Mouse (Mus musculus) intestine, embryonic 14.5 days (tissue): ENCODE results near the gene C1qtnf6. TPM values are rescaled to one million over a fixed set of nuclear protein-coding genes. Genes with fewer than 3 reads are reported as not detected.

Experiments used
- ATAC-seq: fragments of 200-750 bp; cut with Nextera tagmentation; replicated peaks from 2 replicates; pipeline ENCODE4 v1.8.0; 2017; ENCODE audit warnings: low read depth, moderate number of reproducible peaks, moderate TSS enrichment, moderate library complexity; ENCODE audit not compliant: low FRiP score, low TSS enrichment
- DNase-seq: peaks from one replicate; pipeline ENCODE4 v3.0.0-alpha.2; 2018; ENCODE audit warnings: low spot score
- H3K27ac ChIP-seq: fragments of 300-500 bp; sonication (generic); 2 replicates; pipeline ENCODE4 v1.5.1; 2014; ENCODE audit warnings: low read depth, mild to moderate bottlenecking, control low read depth
- H3K27me3 ChIP-seq: fragments of 300-500 bp; sonication (generic); replicated peaks from 2 replicates; pipeline ENCODE4 v1.6.1; 2014; ENCODE audit warnings: low read length, control low read depth; ENCODE audit not compliant: control insufficient read depth, insufficient read depth
- H3K36me3 ChIP-seq: fragments of 300-500 bp; sonication (generic); 2 replicates; pipeline ENCODE4 v1.6.1; 2014; ENCODE audit warnings: low read length, control low read depth; ENCODE audit not compliant: control insufficient read depth, insufficient read depth
- H3K4me1 ChIP-seq: fragments of 300-500 bp; sonication (generic); replicated peaks from 2 replicates; pipeline ENCODE4 v1.6.1; 2014; ENCODE audit warnings: low read length, control low read depth, mixed read lengths; ENCODE audit not compliant: control insufficient read depth, insufficient read depth
- H3K4me2 ChIP-seq: fragments of 300-500 bp; sonication (generic); 2 replicates; pipeline ENCODE4 v1.6.1; 2014; ENCODE audit warnings: low read length
- H3K4me3 ChIP-seq: fragments of 300-500 bp; sonication (generic); 2 replicates; pipeline ENCODE4 v1.5.1; 2014; ENCODE audit warnings: low read depth, low read length, control low read depth, mixed read lengths
- H3K9ac ChIP-seq: fragments of 300-500 bp; sonication (generic); 2 replicates; pipeline ENCODE4 v1.6.1; 2014; ENCODE audit warnings: mild to moderate bottlenecking, low read length
- H3K9me3 ChIP-seq: fragments of 300-500 bp; sonication (generic); 2 replicates; pipeline ENCODE4 v1.6.1; 2016; ENCODE audit warnings: low read length, control low read depth; ENCODE audit not compliant: control insufficient read depth
- WGBS: fragments of 180-500 bp; shearing (Covaris S2); extraction: QIAGEN DNeasy Blood & Tissue Kit; methylation state at CpG from one replicate; pipeline ENCODE4 v1.1.7; 2014; 5-methylcytosine and 5-hydroxymethylcytosine counted together
- polyA plus RNA-seq: library from polyadenylated mRNA; unstranded; fragments of >200 nt; fragmentation: Nextera tagmentation; extraction: Ambion mirVana; gene quantifications from 2 replicates; pipeline ENCODE4 v1.2.1, GENCODE M21; 2014

Gene C1qtnf6
- polyA plus RNA-seq, 1 experiment from 2014 or later: 30.1 TPM

DNA sequence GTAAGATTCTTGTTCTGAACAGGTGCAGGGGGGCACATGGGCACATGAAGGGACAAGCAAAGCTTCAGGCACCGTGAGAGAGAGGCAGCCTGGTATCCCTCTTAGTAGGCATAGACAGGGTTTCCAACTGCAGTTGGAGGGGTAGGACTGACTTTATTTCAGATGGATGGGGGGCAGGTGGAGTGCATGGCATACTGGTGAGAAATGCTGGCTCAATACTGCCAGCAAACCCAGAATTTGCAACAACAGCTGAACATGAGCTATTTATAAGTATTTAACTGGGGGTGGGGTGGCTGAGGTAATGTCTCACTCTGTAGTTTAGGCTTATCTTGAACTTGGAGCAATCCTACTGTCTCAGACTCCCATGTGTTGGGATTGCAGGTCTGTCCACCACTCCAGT, 27.2 kb downstream of the C1qtnf6 start:
- WGBS: 78% methylated on average over 1 of the region's 1 CpGs
- DNase-seq (no peak), ATAC-seq (no peak)
- no peaks in the 10 kb centered on the region for H3K4me1 ChIP-seq
- H3K9ac ChIP-seq: no peak overlapping the region
- H3K36me3 ChIP-seq: no peaks in the 10 kb centered on the region
- H3K9me3 ChIP-seq: 0 out of 2 replicates have a peak, but pooled peaks cover 4% of the 10 kb centered on the region
- no peak overlapping the region for H3K27ac ChIP-seq
- H3K4me3 ChIP-seq: no peak overlapping the region
- H3K4me2 ChIP-seq: no peak overlapping the region
- H3K27me3 ChIP-seq: no peaks in the 10 kb centered on the region

DNA sequence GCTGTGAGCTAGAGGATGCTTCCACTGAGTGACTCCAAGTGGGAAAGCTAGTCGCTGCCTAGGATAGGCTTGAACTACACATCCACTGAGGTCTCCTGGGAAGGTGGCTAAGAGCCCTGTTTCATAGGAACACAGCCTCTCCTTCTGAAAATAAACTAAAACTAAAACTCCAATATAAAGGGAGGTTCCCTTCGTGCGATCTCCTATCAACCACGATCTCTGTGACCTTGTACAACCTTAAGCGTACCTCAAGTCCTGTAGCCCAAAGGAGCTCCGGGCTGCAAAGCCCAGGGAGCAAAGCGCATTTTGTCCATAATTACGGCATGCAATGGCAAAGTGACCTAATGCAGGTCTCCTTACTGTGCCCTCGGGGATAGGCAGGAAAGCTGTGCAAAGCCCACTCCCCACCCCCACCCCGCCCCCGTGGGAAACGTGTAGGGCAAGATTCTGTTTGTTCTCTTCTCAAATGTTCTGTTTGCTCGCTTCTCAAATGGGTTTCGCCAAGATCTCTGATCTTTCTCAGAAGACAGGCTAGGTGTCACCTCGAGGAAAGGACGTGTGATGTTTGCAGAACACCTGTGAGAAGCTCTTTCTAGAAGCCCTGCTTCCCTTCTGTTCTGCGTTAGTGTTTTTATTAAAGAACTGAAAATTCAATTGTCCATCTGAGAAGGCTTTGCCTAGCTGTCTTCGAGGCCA, 28.6 kb downstream of the C1qtnf6 start:
- WGBS: 70% methylated on average over 18 of the region's 18 CpGs
- no peaks in the 10 kb centered on the region for H3K4me1 ChIP-seq
- no peak overlapping the region for H3K4me2 ChIP-seq
- ATAC-seq (no peak), DNase-seq (no peak)
- H3K27me3 ChIP-seq: no peaks in the 10 kb centered on the region
- no peak overlapping the region for H3K9ac ChIP-seq
- no peaks in the 10 kb centered on the region for H3K36me3 ChIP-seq
- no peak overlapping the region for H3K27ac ChIP-seq
- 0 out of 2 replicates have a peak, but pooled peaks cover 4% of the 10 kb centered on the region for H3K9me3 ChIP-seq
- no peak overlapping the region for H3K4me3 ChIP-seq

DNA sequence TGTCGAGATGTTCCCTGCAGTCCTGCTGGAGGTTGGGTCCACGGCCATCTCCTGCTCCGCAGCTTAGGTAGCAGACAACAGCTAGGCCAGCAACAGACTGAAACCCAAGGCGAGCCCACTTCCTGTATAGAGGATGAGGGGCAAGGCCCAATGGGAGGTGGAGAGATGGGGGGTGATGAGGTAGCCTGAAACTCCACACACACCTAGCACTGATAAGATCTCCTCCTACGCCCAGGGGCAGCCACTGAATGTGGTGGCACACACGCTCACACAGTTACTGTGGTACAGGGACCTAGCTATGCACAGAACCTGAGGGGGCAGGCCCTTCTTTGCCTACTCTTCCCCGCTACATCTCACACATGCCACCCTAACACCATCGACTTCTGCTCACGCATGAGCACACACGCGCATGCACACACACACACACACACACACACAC, 36.2 kb downstream of the C1qtnf6 start, which contains the start of gene Il2rb:
Gene Il2rb, minus strand, starts transcription at position 304 of the 439 bp plus-strand sequence.
- Histone ChIP-seq H3K9me3 (no peaks in the 10 kb centered on the region), H3K27ac (no peak within 1 kb of the TSS), H3K4me2 (no peak within 1 kb of the TSS), H3K27me3 (no peaks in the 10 kb centered on the region), H3K4me1 (no peaks in the 10 kb centered on the region), H3K4me3 (no peak within 1 kb of the TSS), H3K36me3 (no peaks in the 10 kb centered on the region), H3K9ac (no peak within 1 kb of the TSS)
- DNase-seq: no peak
- 88% methylated on average over 11 of the region's 11 CpGs for WGBS
- no peak for ATAC-seq

DNA sequence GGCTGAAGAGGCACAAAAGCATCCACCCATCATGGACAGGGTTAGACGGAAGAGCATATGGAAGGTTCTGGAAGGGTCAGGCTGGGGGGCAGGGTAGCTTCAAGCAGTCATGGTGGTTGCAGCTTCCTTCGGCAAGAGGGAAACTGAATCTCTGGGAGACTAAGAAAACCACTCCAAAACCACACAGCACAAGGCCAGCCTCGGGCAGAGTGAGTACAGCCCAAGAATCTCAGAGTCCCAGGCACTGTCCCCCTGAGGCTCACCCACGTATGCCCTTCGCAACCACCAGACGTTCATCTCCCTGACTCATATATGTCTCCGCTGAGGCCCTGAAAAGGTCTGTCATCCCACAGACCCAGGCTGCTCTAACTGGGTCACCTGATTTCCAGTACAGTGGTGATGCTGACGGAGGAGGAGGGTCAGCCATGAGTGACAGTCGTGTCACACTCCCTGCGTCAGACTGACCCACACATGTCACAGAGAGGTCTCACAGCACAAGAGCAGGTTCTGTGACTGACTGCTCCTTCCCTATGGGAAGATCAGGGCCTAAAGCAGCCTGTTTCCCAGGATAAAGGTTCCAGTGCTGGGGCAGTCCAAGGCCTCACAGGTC, 37.7 kb downstream of the C1qtnf6 start:
- Histone ChIP-seq H3K36me3 (no peaks in the 10 kb centered on the region), H3K4me3 (no peak overlapping the region), H3K9ac (no peak overlapping the region), H3K4me2 (no peak overlapping the region), H3K27me3 (no peaks in the 10 kb centered on the region), H3K9me3 (no peaks in the 10 kb centered on the region), H3K4me1 (no peaks in the 10 kb centered on the region), H3K27ac (no peak overlapping the region)
- ATAC-seq (no peak), DNase-seq (no peak)
- 77% methylated on average over 10 of the region's 10 CpGs for WGBS

DNA sequence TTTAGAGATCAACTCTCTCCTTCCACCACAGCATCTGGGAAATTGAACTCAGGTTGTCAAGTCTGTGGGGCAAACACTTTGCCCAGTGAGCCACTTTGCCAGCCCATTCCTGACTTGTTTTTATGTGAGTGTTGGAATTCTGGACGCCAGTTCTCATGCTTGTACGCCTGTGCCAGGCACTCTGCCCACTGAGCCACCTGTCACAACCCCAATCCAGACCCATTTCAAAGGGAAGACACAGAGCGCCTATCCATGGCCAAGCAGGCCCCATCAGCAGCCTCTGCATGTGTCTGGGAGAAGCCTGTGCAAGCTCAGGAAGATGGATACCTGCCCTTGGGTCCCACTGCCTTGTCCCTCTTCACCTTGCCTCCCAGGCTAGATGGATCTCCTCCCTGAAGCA, 39.9 kb downstream of the C1qtnf6 start:
- no peak for ATAC-seq
- WGBS: 87% methylated on average over 3 of the region's 3 CpGs
- Histone ChIP-seq H3K27me3 (no peaks in the 10 kb centered on the region), H3K36me3 (no peaks in the 10 kb centered on the region), H3K4me3 (no peak overlapping the region), H3K27ac (no peak overlapping the region), H3K9ac (no peak overlapping the region), H3K4me2 (no peak overlapping the region), H3K4me1 (no peaks in the 10 kb centered on the region), H3K9me3 (no peaks in the 10 kb centered on the region)
- no peak for DNase-seq

DNA sequence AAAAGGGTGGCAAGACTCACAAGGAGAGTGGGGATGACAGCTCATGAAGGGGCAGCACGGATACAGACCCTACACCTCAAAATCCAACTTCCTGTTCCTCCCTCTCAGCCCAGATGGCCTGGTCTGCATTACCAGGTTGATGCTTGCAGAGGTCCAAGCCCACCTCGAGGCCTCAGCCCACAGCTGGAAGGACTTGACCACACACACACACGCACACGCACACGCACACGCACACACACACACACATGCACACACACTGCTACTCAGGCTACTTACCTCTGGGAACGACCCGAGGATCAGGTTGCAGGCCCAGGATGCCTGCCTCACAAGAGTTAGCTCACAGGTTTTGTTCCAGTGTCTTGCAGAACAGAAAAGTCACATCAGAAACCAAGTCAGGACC, 41.3 kb downstream of the C1qtnf6 start:
- Histone ChIP-seq H3K4me2 (no peak overlapping the region), H3K36me3 (no peaks in the 10 kb centered on the region), H3K4me1 (no peaks in the 10 kb centered on the region), H3K27me3 (no peaks in the 10 kb centered on the region), H3K9ac (no peak overlapping the region), H3K4me3 (no peak overlapping the region), H3K27ac (no peak overlapping the region), H3K9me3 (no peaks in the 10 kb centered on the region)
- no peak for ATAC-seq
- DNase-seq: no peak
- 62% methylated on average over 8 of the region's 8 CpGs for WGBS

DNA sequence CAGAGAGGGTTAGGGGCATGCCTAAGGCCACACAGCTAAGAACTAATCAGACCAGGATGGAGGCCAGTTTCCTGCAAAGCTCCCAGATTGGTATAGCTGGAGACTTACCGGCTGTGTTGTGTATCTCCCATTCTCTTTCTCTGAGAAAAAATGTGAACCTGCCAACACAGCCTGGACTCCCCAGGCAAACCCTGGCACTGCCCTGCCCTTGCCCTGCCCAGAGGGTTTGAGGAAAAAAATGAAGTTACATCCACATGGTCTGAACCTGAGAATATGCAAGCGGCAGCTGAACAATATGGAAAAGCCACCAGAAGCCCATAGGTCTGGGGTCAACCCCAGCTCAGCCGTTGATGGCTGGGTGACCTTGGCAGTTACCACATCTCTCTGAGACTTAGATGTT, 42.0 kb downstream of the C1qtnf6 start:
- Histone ChIP-seq H3K4me3 (no peak overlapping the region), H3K27me3 (no peaks in the 10 kb centered on the region), H3K36me3 (no peaks in the 10 kb centered on the region), H3K27ac (no peak overlapping the region), H3K9ac (no peak overlapping the region), H3K4me1 (no peaks in the 10 kb centered on the region), H3K4me2 (no peak overlapping the region), H3K9me3 (no peaks in the 10 kb centered on the region)
- no peak for DNase-seq
- ATAC-seq: no peak
- WGBS: 85% methylated on average over 3 of the region's 3 CpGs

DNA sequence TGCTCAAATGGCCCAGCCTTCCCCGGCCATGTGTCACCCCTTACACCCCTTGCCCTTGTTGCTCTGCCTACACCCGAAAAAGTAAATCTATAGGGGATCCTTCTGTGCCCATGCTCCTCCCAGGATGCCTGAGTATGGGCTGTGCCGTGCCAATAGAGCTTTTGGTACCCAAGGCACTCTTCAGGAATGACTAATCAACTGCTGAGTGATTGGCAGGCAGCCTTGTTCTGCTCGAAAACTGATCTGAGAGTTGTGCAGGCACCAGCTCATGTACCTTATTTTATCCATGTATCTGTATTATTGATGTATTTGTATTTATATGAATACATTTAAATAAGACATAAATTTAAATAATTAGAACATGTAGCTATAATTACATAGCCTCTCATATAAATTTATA, 44.1 kb downstream of the C1qtnf6 start:
- Histone ChIP-seq H3K4me3 (no peak overlapping the region), H3K4me1 (no peaks in the 10 kb centered on the region), H3K27me3 (no peaks in the 10 kb centered on the region), H3K36me3 (no peaks in the 10 kb centered on the region), H3K4me2 (no peak overlapping the region), H3K9me3 (no peaks in the 10 kb centered on the region), H3K27ac (no peak overlapping the region), H3K9ac (no peak overlapping the region)
- WGBS: 64% methylated on average over 4 of the region's 4 CpGs
- DNase-seq: no peak
- no peak for ATAC-seq

DNA sequence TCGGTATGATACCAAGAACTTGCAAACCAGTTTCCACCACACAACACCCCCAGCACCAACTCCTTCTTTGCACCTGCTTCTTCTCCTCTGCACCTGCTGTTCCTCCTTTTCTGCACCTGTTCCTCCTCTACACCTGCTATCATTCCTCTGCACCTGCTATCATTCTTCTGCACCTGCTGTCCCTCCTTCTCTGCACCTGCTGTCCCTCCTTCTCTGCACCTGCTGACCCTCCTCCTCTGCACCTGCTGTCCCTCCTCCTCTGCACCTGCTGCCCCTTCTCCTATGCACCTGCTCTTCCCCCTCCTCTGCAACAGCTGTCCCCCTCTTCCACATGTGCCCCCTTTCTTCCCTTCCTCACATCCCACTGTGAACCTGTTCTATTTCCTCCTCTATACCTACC, 44.7 kb downstream of the C1qtnf6 start:
- ATAC-seq (no peak), DNase-seq (no peak)
- H3K27ac ChIP-seq: no peak overlapping the region
- no peak overlapping the region for H3K4me2 ChIP-seq
- no peaks in the 10 kb centered on the region for H3K4me1 ChIP-seq
- no peaks in the 10 kb centered on the region for H3K27me3 ChIP-seq
- no peak overlapping the region for H3K4me3 ChIP-seq
- H3K9ac ChIP-seq: no peak overlapping the region
- no peaks in the 10 kb centered on the region for H3K9me3 ChIP-seq
- WGBS: 100% methylated on average over 1 of the region's 1 CpGs
- no peaks in the 10 kb centered on the region for H3K36me3 ChIP-seq
